Mouse (Mus musculus): ENCODE data around the gene Adam11. TPM values are rescaled to one million over a fixed set of nuclear protein-coding genes. Genes with fewer than 3 reads are reported as not detected.
"Not testable (repeated sequence)": the region's sequence is repeated elsewhere in the genome, so short reads cannot be mapped to it uniquely, and the experiment has no call there.

The Adam11 gene
- total RNA-seq (2021): 100 to 1,000 TPM; 192 to 212 TPM
- long read RNA-seq, experiment 1, full-length matches to known transcripts: 2 of 50 reads
- long read RNA-seq, experiment 1, partial matches to known transcripts: 5 of 50 reads
- long read RNA-seq, experiment 1, other reads (novel, unspliced or antisense): 43 of 50 reads
- long read RNA-seq, experiment 2, full-length matches to known transcripts: 4 of 43 reads
- long read RNA-seq, experiment 2, partial matches to known transcripts: 3 of 43 reads
- long read RNA-seq, experiment 2, other reads (novel, unspliced or antisense): 36 of 43 reads

DNA sequence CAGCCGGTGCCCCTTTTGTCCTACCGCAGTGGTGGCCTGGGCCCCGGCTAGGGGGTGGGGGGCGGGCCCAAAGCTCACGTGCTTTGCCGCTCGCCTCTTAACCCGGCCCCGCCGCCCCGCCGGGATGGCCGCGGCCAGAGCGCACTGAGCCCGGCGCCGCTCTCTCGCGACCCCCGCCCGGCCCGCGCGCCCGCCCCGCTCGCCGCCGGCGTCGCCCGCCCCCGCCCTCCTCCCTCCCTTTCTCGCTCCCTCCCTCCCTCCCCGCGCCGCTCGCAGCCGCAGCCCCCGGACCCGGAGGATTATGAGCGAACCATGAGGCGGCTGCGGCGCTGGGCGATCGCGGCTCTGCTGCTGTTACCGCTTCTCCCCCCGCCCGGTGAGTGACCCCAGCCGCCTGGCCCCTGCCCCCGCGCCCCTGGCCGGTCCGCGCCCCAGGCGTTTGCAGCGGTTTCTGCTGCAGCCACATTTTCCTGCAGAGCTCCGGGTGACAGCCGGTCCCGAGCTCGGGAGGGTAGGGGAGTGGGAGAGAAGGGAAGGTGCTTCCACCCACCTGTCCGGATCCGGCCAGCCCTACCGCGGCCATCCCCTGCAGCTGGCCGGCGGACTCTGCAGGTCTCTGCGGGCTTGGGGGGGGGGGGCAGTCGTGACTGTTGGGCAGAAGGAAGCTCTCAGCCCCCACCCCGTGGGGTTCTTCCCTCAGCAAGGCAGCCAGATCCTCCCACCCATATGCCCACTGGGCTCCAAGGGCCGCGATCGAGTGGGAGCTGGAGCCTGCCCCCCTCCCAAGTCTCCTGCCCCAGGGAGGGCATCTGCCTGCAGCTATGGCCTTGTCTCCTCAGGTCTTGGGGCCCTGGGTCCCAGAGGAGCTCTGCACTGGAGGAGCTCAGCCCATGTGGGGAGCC lies at the start of gene Adam11:
Gene Adam11 (plus strand): TSS at position 131 of the 902 bp plus-strand sequence.
- TF ChIP-seq CTCF (conservative IDR thresholded peaks at IDR 0.05): no peak
- DNase-seq (ENCODE audit: low spot score in 2 of 2): no peak
- peak within 1 kb of the TSS; percentile 99 for H3K27ac ChIP-seq
- H3K4me3 ChIP-seq: peak within 1 kb of the TSS; percentile 95

DNA sequence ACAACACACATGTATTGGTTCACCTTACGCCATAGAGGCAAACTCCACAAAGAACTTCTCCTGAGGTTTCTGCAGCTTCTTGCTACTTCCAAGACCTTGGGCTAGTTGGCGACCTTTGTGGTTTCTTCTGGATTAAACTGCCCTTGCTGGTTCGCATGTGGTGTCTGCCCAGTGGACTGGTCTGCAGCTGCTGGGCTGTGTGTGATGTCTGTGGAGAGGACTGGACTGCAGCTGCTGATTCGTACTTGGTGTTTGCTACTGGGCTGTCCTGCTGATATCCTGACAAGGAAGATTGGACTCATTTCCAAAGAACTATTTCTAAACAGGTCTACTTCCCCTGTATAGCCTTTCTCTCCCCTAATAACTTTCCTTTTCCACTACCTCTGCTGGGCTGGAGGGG lies 48.8 kb upstream of the Adam11 start:
- Histone ChIP-seq H3K4me3 (no peak overlapping the region), H3K27ac (no peak overlapping the region)
- no peak for DNase-seq (ENCODE audit: low spot score in 2 of 2)
- no peak for TF ChIP-seq CTCF (conservative IDR thresholded peaks at IDR 0.05)

DNA sequence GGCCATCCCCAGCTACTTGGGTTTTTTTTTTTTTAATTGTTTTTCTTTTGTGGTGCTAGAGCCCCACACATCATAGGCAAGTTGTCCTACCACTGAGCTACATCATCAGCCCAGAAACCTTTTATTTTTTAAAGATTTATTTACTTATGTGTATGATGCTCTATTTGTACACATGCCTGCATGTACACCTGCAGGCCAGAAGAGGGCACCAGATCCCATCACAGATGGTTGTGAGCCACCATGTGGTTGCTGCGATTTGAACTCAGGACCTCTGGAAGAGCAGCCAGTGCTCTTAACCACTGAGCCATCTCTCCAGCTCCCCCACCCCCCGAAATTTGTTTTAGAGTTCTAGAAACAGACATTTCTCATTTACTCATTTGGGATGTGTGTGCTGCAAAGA lies 46.7 kb upstream of the Adam11 start:
- not testable (repeated sequence) for H3K4me3 ChIP-seq; DNase-seq (ENCODE audit: low spot score in 2 of 2); H3K27ac ChIP-seq
- peak; percentile 70 for TF ChIP-seq CTCF (conservative IDR thresholded peaks at IDR 0.05)

DNA sequence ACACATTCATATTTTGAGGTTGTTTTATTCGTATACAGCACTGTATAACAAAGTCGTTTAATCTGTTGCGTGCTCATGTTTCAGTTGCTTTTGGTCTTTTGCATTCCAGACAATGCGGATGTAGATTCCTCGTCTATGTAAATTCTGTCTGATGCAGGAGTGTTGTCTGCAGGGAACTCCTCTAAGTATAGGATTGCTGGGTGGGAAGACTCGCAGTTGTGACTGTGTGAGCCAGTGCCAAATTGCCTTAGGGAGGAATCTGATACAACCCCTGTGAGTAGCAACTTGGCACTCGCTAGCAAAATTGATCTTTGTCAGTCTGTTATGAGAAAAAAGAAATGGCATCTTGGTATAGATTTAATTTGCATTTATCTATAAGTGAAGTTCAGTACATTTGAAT lies 45.1 kb upstream of the Adam11 start:
- no peak overlapping the region for H3K27ac ChIP-seq
- H3K4me3 ChIP-seq: no peak overlapping the region
- no peak for TF ChIP-seq CTCF (conservative IDR thresholded peaks at IDR 0.05)
- DNase-seq (ENCODE audit: low spot score in 2 of 2): no peak

DNA sequence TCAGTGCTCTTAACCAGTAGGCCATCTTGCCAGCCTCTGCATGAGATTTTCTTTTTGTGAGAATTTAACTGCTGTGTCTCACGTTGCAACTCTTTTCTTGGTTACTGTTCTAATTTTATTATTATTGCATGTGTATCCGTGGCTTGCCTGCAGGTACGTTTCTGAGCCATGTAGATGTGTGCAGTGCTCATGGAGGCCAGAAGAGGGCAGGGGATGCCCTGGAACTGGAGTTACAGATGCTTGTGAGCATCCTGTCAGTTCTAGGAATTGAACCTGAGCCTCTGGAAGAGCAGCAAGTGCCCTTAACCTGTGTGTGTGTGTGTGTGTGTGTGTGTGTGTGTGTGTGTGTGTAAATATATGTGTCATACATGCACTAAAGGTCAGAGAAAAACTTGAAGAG lies 35.7 kb upstream of the Adam11 start:
- Histone ChIP-seq H3K27ac (no peak overlapping the region), H3K4me3 (no peak overlapping the region)
- TF ChIP-seq CTCF (conservative IDR thresholded peaks at IDR 0.05): peak; percentile 67
- DNase-seq (ENCODE audit: low spot score in 2 of 2): no peak

DNA sequence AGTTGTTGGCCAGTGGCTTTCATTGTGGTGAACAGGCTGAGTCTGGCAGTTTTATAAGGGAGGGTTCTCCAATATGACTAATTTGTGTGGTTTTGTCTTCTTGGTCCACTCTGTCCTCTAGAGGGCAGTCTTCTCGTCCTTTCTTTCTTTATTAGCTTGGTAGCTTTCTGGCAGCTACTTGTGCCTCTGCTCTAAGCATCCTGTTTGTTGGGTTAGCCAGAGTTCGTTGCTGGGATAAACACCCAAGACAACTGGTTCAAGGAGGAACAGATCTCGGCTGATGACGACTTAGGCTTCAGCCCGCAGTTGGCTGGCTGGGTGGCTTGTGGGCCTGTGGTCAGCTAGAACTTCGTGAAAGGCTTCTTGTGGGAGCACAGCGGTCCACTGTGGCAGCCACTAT lies 32.6 kb upstream of the Adam11 start:
- peak; percentile 83 for TF ChIP-seq CTCF (conservative IDR thresholded peaks at IDR 0.05)
- Histone ChIP-seq H3K27ac (no peak overlapping the region; the same call in 1 of the 2 replicates), H3K4me3 (no peak overlapping the region)
- peak in 1 of 2 experiments; percentile 49 for DNase-seq (ENCODE audit: low spot score in 2 of 2)

DNA sequence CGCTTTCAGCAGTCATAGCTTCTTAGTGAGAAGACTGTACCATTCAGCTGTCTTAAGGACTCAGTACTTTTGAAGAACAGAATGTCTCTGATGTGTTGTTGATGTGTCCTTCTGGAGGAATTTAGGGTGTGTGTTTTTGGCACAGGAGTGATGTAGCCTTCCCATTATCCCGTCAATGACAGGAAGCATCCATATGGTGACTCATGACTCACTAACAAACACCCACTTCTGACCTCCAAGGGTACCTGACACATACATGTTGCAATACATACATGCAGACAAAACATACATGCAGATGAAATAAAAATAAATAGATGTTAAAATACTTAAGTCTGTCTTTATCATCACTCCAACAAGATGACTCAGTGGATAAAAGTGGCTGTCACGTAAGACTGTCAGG lies 31.4 kb upstream of the Adam11 start:
- no peak overlapping the region for H3K4me3 ChIP-seq
- DNase-seq (ENCODE audit: low spot score in 2 of 2): no peak
- H3K27ac ChIP-seq: no peak overlapping the region
- no peak for TF ChIP-seq CTCF (conservative IDR thresholded peaks at IDR 0.05)

DNA sequence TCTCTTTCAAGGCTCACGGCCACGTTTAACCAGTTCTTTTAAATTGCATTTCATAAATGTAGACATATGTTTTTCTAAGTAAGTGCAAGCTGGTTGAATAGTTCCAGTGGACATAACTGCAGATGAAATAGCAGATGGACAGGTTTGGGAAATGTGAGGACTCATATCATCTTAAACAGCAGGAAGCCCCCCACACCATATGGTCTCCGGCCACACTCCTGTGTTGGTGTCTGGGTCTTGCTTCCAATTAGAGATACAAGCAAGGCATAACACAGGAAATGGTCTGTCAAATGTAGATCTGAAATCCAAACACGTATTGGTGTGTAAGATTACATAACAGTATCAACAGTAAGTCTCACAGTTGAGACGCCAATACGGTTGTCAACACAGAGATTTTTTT lies 29.9 kb upstream of the Adam11 start:
- DNase-seq (ENCODE audit: low spot score in 2 of 2): no peak
- no peak overlapping the region for H3K4me3 ChIP-seq
- no peak for TF ChIP-seq CTCF (conservative IDR thresholded peaks at IDR 0.05)
- no peak overlapping the region for H3K27ac ChIP-seq

DNA sequence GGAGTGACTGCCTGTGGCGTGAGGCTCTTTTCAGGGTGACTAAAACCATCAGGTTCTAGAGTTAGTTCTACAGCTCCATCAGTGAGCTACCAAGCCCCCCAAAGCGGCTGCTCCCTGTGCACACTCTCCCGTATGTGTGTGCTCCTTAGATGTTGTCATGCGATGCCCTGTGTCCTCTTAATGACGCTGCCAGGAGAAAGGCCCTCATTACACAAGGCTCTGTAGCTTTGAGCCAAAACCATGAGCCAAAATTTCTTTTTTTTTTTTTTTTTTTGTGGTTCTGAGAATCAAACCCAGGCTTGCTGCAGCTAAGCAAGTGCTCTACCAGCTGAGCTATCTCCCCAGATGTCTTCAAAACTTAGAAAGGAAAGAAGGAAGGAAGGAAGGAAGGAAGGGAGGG lies 28.1 kb upstream of the Adam11 start:
- H3K27ac ChIP-seq: no peak overlapping the region
- H3K4me3 ChIP-seq: no peak overlapping the region
- TF ChIP-seq CTCF (conservative IDR thresholded peaks at IDR 0.05): no peak
- DNase-seq (ENCODE audit: low spot score in 2 of 2): no peak

DNA sequence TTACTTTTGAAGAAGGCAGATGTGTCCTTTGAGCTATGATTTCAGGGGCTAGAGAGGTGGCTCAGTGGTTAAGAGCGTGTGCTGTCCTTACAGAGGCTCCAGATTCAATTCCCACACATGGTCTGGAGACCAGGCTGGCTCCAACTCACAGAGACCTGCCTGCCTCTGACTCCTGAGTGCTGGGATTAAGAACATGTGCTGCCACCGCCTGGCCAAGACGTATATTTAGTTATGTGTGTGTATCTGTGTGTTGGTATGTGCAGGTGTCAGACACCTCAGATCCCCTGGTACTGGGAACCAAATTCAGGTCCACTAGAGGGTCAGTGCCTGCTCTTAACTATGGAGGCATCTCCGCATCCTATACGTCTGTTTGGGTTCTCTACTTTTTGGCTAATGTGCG lies 26.3 kb upstream of the Adam11 start:
- no peak for TF ChIP-seq CTCF (conservative IDR thresholded peaks at IDR 0.05)
- H3K27ac ChIP-seq: no peak overlapping the region
- H3K4me3 ChIP-seq: no peak overlapping the region
- no peak for DNase-seq (ENCODE audit: low spot score in 2 of 2)

DNA sequence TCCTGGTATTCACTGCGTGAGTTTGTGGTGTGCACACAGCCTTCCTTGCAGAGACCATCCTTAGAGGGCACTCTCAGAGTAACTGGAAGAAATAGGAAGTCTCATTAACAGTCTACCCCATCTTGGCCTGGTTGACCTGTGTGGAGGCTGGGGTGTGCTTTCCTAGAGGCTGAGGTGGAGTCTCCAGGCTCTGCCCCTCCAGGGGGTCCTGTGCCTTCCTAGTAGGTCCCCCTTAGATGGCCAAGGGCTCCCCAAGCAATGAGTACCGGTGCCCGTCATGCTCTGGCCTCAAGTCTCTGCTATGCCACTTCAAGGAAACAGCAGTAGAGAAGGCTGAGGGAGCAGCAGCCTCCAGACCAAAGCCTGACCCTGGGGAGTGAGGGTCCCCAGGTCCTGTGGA lies 23.2 kb upstream of the Adam11 start:
- H3K4me3 ChIP-seq: no peak overlapping the region
- no peak overlapping the region for H3K27ac ChIP-seq
- TF ChIP-seq CTCF (conservative IDR thresholded peaks at IDR 0.05): no peak
- no peak for DNase-seq (ENCODE audit: low spot score in 2 of 2)

DNA sequence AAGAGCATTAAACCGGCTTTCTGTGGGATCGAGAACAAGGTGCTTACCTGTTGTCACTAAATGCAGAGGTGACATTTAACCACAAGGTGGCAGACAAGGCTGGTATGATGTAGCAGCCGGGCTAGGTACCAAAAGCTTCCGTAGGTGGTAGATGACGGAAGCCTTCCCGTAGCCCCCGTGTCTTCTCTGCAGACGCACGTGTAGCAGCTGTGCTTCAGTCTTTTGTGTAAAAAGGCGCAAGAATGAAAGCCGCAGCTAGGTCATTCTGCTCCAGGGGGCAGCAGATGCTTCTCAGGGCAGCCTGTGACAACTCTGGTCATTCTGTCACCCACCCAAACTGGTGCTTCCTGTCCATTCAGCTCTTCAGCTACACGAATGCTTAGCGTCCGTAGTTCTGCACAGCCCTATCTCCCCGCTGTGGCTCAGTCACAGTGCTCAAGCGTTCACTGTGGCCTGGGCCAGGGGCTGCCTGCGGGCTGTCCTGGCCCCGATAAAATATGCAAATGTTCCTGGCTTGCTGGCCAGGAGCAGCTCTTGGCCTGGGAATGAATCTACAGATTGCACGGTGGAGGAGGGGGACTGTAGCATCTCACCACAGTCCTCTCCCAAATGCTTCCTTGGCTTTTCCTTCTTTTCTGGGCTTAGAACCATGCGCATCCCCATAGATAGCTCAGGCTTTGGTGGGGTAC lies 21.8 kb upstream of the Adam11 start:
- Histone ChIP-seq H3K4me3 (peak overlapping the region; percentile 51), H3K27ac (peak overlapping the region; percentile 81)
- peak; percentile 69 to 71 for DNase-seq (ENCODE audit: low spot score in 2 of 2)
- TF ChIP-seq CTCF (conservative IDR thresholded peaks at IDR 0.05): peak; percentile 87

DNA sequence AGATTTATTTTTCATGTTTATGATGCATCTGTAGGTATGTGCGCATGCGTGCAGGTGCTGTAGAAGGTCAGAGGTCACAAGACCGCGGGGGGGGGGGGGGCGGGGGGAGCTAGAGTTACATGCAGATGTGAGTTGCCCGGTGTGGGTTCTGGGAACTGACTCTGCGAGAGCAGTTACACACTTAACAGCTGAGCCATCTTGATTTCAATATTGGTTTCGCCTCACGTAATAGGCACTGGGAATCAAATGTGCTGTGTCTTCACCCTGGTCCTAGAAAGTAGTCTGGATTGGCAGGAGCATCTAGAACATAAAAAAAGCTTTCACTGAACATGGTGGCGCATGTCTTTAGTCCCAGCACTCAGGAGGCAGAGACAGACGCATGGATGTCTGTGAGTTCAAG lies 20.6 kb upstream of the Adam11 start:
- TF ChIP-seq CTCF (conservative IDR thresholded peaks at IDR 0.05): no peak
- DNase-seq (ENCODE audit: low spot score in 2 of 2): no peak
- H3K4me3 ChIP-seq: no peak overlapping the region
- H3K27ac ChIP-seq: peak overlapping the region; percentile 83; the same call in 1 of the 2 replicates
